Mouse (Mus musculus) C2C12 (cell line): Measurements from ENCODE around the gene Cdh8.

Source experiments
- CTCF ChIP-seq: IDR thresholded peaks from one replicate; pipeline ENCODE4 v1.5.1; 2011; ENCODE audit not compliant: control insufficient read depth, insufficient read depth, insufficient read length
- MAX ChIP-seq: IDR thresholded peaks from one replicate; pipeline ENCODE4 v1.6.1; 2011; ENCODE audit warnings: mild to moderate bottlenecking, control low read depth
- USF1 ChIP-seq: IDR thresholded peaks from one replicate; pipeline ENCODE4 v1.6.1; 2011; ENCODE audit warnings: low read depth, mild to moderate bottlenecking, control low read depth, moderate library complexity

DNA sequence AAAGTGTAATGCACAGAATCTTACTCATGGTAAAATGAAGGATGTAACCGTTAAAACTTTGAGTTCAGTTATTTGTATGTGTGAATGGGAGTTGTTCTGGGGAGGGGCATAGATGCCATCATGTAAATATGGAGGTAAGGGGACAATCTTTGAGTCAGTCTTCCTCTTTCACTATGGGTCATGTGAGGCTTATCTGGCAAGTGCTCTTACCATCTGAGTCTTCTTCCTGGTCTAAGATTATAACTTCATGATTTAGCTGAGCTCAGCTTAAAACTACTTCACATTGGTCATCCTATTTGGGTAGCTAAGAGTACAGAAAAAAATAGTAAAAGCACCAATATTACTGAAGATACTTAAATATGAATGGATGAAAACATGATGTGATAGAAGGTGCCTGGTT, 126.1 kb downstream of the Cdh8 start:
- TF ChIP-seq CTCF: no peak
- TF ChIP-seq USF1: no peak
- no peak for TF ChIP-seq MAX
